Mouse (Mus musculus) heart, embryonic 14.5 days (tissue): ENCODE measurements around the gene Sult1a1. TPM values are rescaled to one million over a fixed set of nuclear protein-coding genes. Genes with fewer than 3 reads are reported as not detected.
"Not testable (repeated sequence)": the region's sequence is repeated elsewhere in the genome, so short reads cannot be mapped to it uniquely, and the experiment has no call there.

Experiments used
- ATAC-seq: fragments of 200-750 bp; cut with Nextera tagmentation; 2 replicates; pipeline ENCODE4 v1.8.0; 2017; ENCODE audit warnings: low read depth, moderate TSS enrichment; ENCODE audit not compliant: insufficient number of reproducible peaks, insufficient read depth, low FRiP score
- H3K27ac ChIP-seq, 2 experiments: fragments of 200-500 bp in 1 of 2; fragments of 300-500 bp in 1 of 2; sonication (generic) in 1 of 2; replicated peaks in 1 of 2; 2 replicates each; pipeline ENCODE4 v1.5.1; 2012 to 2014; ENCODE audit warnings: low read depth in 2 of 2, low read length in 2 of 2, control low read depth in 1 of 2, mild to moderate bottlenecking in 1 of 2, mixed read lengths in 1 of 2; ENCODE audit not compliant: control insufficient read depth in 1 of 2, insufficient read depth in 1 of 2
- H3K27me3 ChIP-seq: fragments of 300-500 bp; sonication (generic); 2 replicates; pipeline ENCODE4 v1.6.1; 2014; ENCODE audit warnings: mild to moderate bottlenecking, low read length, control low read depth; ENCODE audit not compliant: control insufficient read depth, insufficient read depth
- H3K36me3 ChIP-seq: fragments of 300-500 bp; sonication (generic); 2 replicates; pipeline ENCODE4 v1.6.1; 2014; ENCODE audit warnings: mild to moderate bottlenecking, control low read depth, low read length, mixed read lengths; ENCODE audit not compliant: control insufficient read depth, insufficient read depth
- H3K4me1 ChIP-seq, 2 experiments: fragments of 200-500 bp in 1 of 2; fragments of 300-500 bp in 1 of 2; sonication (generic) in 1 of 2; 2 replicates each; pipeline ENCODE4 v1.6.1; 2012 to 2014; ENCODE audit warnings: low read length in 2 of 2, control low read depth in 1 of 2, mixed read lengths in 1 of 2; ENCODE audit not compliant: control insufficient read depth in 2 of 2, insufficient read depth in 2 of 2
- H3K4me2 ChIP-seq: fragments of 300-500 bp; sonication (generic); 2 replicates; pipeline ENCODE4 v1.6.1; 2014; ENCODE audit warnings: mild to moderate bottlenecking, low read length
- H3K4me3 ChIP-seq, 2 experiments: fragments of 200-500 bp in 1 of 2; fragments of 300-500 bp in 1 of 2; sonication (generic) in 1 of 2; 2 replicates each; pipeline ENCODE4 v1.5.1; 2012 to 2014; ENCODE audit warnings: low read length in 2 of 2, mild to moderate bottlenecking in 2 of 2, control low read depth in 1 of 2, low read depth in 1 of 2, moderate library complexity in 1 of 2; ENCODE audit not compliant: control insufficient read depth in 1 of 2, insufficient read depth in 1 of 2
- H3K9ac ChIP-seq: fragments of 300-500 bp; sonication (generic); 2 replicates; pipeline ENCODE4 v1.6.1; 2014; ENCODE audit warnings: mild to moderate bottlenecking, low read length
- H3K9me3 ChIP-seq: fragments of 300-500 bp; sonication (generic); 2 replicates; pipeline ENCODE4 v1.6.1; 2016; ENCODE audit warnings: low read length, control low read depth; ENCODE audit not compliant: control insufficient read depth
- WGBS: fragments of 180-500 bp; shearing (Covaris S2); extraction: QIAGEN DNeasy Blood & Tissue Kit; methylation state at CpG from one replicate; pipeline ENCODE4 v1.1.7; 2014; 5-methylcytosine and 5-hydroxymethylcytosine counted together
- polyA plus RNA-seq: library from polyadenylated mRNA; unstranded; fragments of >200 nt; fragmentation: Nextera tagmentation; extraction: Ambion mirVana; gene quantifications from 2 replicates; pipeline ENCODE4 v1.2.1, GENCODE M21; 2014

Sult1a1 gene
- polyA plus RNA-seq, 1 experiment from 2014 or later, result 13.5 TPM

DNA sequence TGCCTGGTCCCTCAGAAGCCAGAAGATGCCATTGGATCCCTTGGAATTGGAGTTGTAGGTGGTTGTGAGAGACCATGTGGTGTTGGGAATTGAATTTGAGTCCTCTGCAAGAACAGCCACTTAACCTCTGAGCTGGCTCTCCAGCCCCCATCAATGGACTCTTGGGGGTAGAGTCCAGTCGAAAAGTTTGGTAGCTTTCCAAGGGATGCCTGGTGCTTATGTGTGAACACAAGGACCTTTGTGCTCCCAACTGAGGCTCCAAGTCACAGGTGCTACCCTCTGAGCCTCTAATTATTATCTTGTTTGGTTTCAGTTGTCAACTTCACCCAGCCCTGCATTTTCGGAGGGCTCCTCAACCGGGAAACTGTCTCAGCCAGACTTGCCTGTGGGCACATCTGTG, 14.5 kb upstream of the Sult1a1 start:
- ATAC-seq, result no peak

DNA sequence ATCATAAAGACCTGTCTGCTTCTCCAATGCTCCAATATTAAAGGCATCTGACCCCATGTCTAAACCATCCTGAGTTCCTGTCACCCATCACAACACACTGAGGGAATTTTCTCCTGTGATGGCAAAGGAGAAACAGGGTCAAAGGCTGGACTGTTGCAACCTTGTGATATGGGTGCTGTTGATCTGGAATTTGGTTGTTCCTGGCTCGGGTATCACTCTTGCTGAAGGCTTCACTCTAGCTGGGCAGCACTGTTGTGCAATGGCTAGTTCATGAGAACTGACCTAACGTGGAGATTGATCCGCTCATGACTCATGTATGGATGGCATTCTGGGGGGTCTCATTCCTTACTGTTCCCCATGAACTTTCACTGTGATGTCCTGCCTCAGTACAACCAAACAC, 12.8 kb upstream of the Sult1a1 start:
- Histone ChIP-seq H3K27me3 (no peaks in the 10 kb centered on the region), H3K4me2 (no peak overlapping the region), H3K4me3 (no peak overlapping the region), H3K27ac (no peak overlapping the region), H3K9me3 (no peaks in the 10 kb centered on the region), H3K9ac (no peak overlapping the region), H3K4me1 (peaks cover 8 to 12% of the 10 kb centered on the region in 2 experiments), H3K36me3 (peaks cover 28% of the 10 kb centered on the region)
- WGBS, result 75% methylated on average over 3 of the region's 3 CpGs
- no peak for ATAC-seq

More for the DNA sequence above, 14.5 kb upstream of the Sult1a1 start:
- Histone ChIP-seq H3K27ac (no peak overlapping the region), H3K27me3 (no peaks in the 10 kb centered on the region), H3K4me1 (peaks cover 12 to 18% of the 10 kb centered on the region in 2 experiments), H3K4me3 (no peak overlapping the region), H3K9me3 (no peaks in the 10 kb centered on the region), H3K4me2 (no peak overlapping the region), H3K9ac (no peak overlapping the region), H3K36me3 (peaks cover 28% of the 10 kb centered on the region)
- WGBS, result 87% methylated on average over 3 of the region's 3 CpGs

DNA sequence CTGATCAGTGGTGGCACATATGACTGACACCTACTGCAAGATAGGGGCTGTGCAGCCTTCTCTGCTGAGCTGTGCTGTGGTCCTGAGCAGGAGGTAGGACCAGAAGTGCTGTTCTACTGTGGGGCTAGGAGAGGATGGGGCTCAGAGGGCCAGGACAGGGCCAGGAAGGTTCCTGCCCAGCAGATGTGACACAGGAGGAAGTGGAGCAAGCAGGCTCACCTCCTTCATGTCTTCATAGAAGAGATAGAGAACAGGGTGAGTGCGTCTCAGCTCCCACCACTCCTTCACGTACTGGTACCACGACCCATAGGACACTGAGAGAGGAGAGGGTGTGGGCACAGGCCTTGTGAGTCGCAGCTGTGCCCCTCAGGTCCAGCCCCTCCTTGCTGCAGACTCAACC, 11.9 kb upstream of the Sult1a1 start:
- ATAC-seq, H3K4me3 ChIP-seq, H3K27ac ChIP-seq, H3K9ac ChIP-seq, H3K4me2 ChIP-seq, H3K27me3 ChIP-seq, H3K9me3 ChIP-seq: not testable (repeated sequence)
- WGBS, result 79% methylated on average over 4 of the region's 4 CpGs
- H3K36me3 ChIP-seq, result peaks cover 28% of the 10 kb centered on the region
- peaks cover 8 to 12% of the 10 kb centered on the region in 2 experiments for H3K4me1 ChIP-seq

DNA sequence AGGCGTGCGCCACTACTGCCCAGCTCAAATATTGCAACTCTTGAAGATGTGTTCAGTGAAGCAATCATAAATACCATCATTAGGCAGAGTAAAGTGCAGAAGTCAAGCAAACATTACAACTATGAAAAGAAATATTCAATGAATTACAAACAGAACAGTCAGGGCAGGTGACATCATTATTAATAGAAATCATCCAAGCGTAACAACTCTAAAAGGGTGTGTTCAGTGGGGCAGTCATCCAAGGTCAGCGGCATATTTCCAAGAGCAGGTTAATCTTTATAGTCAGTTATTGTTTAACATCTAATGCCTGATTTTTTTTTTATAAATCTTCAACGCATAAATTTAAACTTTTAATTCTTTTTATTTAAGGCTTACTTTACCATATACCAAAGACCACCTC, 5.0 kb upstream of the Sult1a1 start:
- ATAC-seq, result no peak
- H3K9me3 ChIP-seq, result no peaks in the 10 kb centered on the region
- no peak overlapping the region for H3K4me3 ChIP-seq

DNA sequence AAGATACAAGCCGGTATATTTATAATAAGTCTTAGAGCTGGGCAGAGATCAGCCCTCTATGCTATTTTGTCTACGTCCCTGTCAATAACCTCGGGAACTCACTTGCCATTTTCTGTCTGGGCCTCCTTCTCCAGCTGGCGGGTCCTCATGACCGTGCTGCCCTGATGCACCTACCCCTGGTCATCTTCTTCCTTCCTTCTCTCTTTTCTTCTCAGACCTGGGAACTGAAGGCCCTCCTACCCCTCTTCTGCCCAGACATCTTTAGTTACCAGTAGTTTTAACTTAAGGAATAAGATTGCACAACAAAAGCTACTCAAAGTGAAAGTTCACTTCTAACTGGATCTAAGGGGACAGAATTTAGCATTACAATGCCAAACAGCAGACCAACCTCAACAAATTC, 3.5 kb upstream of the Sult1a1 start:
- Histone ChIP-seq H3K4me3 (no peak overlapping the region), H3K9me3 (no peaks in the 10 kb centered on the region), H3K27ac (no peak overlapping the region), H3K4me2 (no peak overlapping the region), H3K4me1 (peaks cover 2 to 11% of the 10 kb centered on the region in 2 experiments; a peak in 3 of 4 replicates), H3K9ac (no peak overlapping the region), H3K27me3 (no peaks in the 10 kb centered on the region), H3K36me3 (peaks cover 7% of the 10 kb centered on the region; the same call in 1 of the 2 replicates)
- ATAC-seq, result no peak
- WGBS, result 84% methylated on average over 5 of the region's 5 CpGs

More for the DNA sequence above, 5.0 kb upstream of the Sult1a1 start:
- H3K9ac ChIP-seq, result no peak overlapping the region
- H3K36me3 ChIP-seq, result no peaks in the 10 kb centered on the region
- WGBS, result 95% methylated on average over 5 of the region's 5 CpGs
- H3K4me1 ChIP-seq, result peaks cover 0 to 4% of the 10 kb centered on the region in 2 experiments; a peak in 2 of 4 replicates
- H3K27ac ChIP-seq, result no peak overlapping the region
- H3K4me2 ChIP-seq, result no peak overlapping the region
- H3K27me3 ChIP-seq, result no peaks in the 10 kb centered on the region

DNA sequence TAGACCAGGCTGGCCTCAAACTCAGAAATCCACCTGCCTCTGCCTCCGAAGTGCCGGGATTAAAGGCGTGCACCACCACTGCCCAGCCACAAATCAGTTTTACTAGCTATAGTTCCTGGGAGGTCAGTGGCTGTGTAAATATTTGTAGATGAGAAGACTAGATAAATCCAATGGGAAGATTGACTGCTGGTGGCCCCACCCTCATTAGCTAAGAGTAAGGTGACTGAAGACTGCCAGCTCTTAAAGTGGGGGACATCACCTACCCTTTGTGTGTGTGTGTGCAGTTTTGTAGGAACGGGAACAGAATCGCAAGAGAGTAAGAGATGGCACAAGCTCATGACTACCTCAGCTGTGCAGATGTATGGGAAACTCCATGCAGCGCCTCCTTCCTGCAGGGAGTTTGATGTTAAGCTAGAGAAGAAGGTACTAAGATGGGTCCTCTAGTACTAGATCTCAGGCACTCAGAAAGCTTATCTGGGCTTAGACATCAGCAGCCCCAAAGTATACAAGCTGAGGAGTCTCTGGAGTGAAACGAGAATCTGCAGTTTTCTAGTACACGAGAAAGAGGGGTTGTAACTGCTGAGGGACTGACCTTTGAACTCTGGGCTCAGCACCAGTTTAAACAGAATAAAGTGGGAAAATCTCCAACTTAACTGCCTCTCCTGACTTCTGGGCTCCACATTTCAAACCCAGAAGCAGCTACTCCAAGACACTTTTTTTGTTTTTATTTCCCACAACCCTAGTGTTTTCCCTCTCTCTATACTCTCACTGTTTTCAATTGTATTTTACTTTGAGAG, 2.5 kb upstream of the Sult1a1 start:
- Histone ChIP-seq H3K27me3 (no peaks in the 10 kb centered on the region), H3K4me3 (no peak overlapping the region)
- 74% methylated on average over 8 of the region's 8 CpGs for WGBS

DNA sequence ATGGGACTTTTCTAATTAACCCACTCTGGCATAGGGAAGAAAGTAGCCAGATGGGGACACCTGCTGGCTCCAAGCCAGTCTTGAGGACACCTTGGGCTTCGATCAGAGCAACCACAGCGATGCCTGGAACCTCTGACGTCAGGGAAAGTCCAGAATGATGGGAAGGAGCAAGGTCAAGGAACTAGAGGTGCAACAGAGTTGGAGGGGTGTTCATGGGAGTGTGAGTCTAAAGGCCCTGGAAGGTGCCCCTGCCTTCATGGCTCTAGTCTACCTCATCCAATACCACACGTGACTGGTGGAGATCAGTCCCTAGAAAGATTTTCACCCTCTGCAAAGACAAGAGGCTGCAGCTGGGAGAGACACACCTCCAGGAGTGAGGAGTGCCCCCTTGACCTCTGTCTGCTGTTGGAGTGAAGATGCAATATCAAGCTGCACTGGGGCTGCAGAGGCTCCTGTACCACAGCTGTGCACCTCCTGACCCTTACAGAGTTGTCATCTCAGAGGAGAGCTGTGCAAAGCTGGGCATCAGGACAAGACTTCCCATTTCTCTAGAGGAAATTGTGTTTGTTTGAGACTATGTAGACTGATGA, 494 bp upstream of the Sult1a1 start:
- 65% methylated on average over 4 of the region's 4 CpGs for WGBS
- H3K27ac ChIP-seq, result peak overlapping the region in 1 of 2 experiments; percentile 43; a peak in 1 of 4 replicates
- H3K4me2 ChIP-seq, result no peak overlapping the region

More for the DNA sequence above, 2.5 kb upstream of the Sult1a1 start:
- Histone ChIP-seq H3K9ac (no peak overlapping the region), H3K9me3 (no peaks in the 10 kb centered on the region), H3K36me3 (peaks cover 8% of the 10 kb centered on the region; the same call in 1 of the 2 replicates), H3K27ac (no peak overlapping the region), H3K4me1 (peaks cover 2 to 11% of the 10 kb centered on the region in 2 experiments; a peak in 3 of 4 replicates), H3K4me2 (no peak overlapping the region)
- ATAC-seq, result no peak

More for the DNA sequence above, 494 bp upstream of the Sult1a1 start:
- Histone ChIP-seq H3K36me3 (peaks cover 23% of the 10 kb centered on the region), H3K9me3 (no peaks in the 10 kb centered on the region), H3K27me3 (no peaks in the 10 kb centered on the region), H3K4me1 (peaks cover 2 to 11% of the 10 kb centered on the region in 2 experiments; a peak in 3 of 4 replicates), H3K4me3 (no peak overlapping the region), H3K9ac (no peak overlapping the region)
- no peak for ATAC-seq
